Mouse (Mus musculus) brain, embryonic 14.5 days (tissue): ENCODE measurements at regions not wholly inside any gene's neighbourhood (a gene's known extent, or its start where the extent isn't known, plus 50 kb on each side); places are given as distances from the start of the nearest gene placed in this dataset.
A peak's percentile ranks its signal among the peaks of the same experiment; 100 is the strongest.

Source experiments
- DNase-seq: peaks from one replicate; pipeline ENCODE4 v3.0.0-alpha.2; 2011; ENCODE audit warnings: low read depth
- CTCF ChIP-seq: fragments of 200-500 bp; IDR thresholded peaks from 2 replicates; pipeline ENCODE4 v1.5.1; 2012; ENCODE audit warnings: inconsistent platforms, mild to moderate bottlenecking, moderate library complexity, borderline replicate concordance; ENCODE audit not compliant: insufficient read depth, insufficient read length; ENCODE audit errors: extremely low read depth
- POLR2A ChIP-seq: fragments of 200-500 bp; IDR thresholded peaks from 2 replicates; pipeline ENCODE4 v1.6.1; 2012; ENCODE audit warnings: mild to moderate bottlenecking, inconsistent platforms, borderline replicate concordance; ENCODE audit not compliant: poor library complexity, insufficient read depth, insufficient read length, severe bottlenecking; ENCODE audit errors: extremely low read depth

DNA sequence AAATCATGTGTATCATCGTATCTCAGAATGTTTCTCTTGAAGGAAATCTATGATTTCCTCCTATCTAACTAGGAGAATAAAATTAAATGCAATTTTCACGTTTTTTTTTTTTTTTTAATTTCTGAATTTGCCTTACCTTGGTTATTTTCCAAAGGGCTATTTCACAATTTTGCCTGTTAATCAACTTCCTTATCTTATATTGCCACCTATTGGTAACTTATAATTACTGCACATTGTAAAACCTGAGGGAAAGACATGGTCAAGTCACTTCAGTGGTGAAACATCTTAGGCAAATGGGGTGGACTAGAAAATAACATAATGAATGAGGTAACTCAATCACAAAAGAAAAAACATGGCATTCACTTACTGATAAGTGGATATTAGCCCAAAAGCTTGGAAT, 232.0 kb downstream of the Nap1l3 start:
- peak; percentile 23 for DNase-seq
- TF ChIP-seq POLR2A (no peak), CTCF (no peak)
